Mouse (Mus musculus): Measurements from ENCODE around the gene Ffar3.

- TF ChIP-seq EP300 (IDR thresholded peaks at IDR 0.05; ENCODE audit: low read depth) (no peak), CTCF (IDR thresholded peaks at IDR 0.05; ENCODE audit: low read depth) (no peak)
Measured at GRCm38 (mm10) chr7:30832261-30832660, 23.7 kb downstream of the Ffar3 start.

Measured in liver, embryonic 14.5 days (tissue).